Mouse (Mus musculus) large intestine, adult 2 months (tissue): Measurements from ENCODE around the gene Man2b1. TPM values are rescaled to one million over a fixed set of nuclear protein-coding genes. Genes with fewer than 3 reads are reported as not detected.
"Not testable (repeated sequence)": the region's sequence is repeated elsewhere in the genome, so short reads cannot be mapped to it uniquely, and the experiment has no call there.

Experiments
- DNase-seq: peaks from one replicate; pipeline ENCODE4 v3.0.0-alpha.2; 2012; ENCODE audit warnings: low read depth, low spot score
- whole genome bisulfite sequencing: fragments of 180-500 bp; shearing (Covaris S2); methylation state at CpG from one replicate; pipeline ENCODE4 v1.1.7; 2018; 5-methylcytosine and 5-hydroxymethylcytosine counted together
- polyA plus RNA-seq: library from polyadenylated mRNA; depleted of rRNA; stranded (reverse); fragments of >200 nt; gene quantifications from 2 replicates; pipeline ENCODE4 v1.2.3, GENCODE M21; 2012; rRNA removed

The Man2b1 gene
- polyA plus RNA-seq, 1 experiment: 37.4 TPM

GRCm38 (mm10) chr8:85115501-85115900 lies 32.4 kb downstream of the Man2b1 start:
- 84% methylated on average over 4 of the region's 4 CpGs for WGBS

GRCm38 (mm10) chr8:85116984-85117383 lies 33.9 kb downstream of the Man2b1 start:
- WGBS: 70% methylated on average over 7 of the region's 7 CpGs
- DNase-seq: no peak

More at GRCm38 (mm10) chr8:85115501-85115900, 32.4 kb downstream of the Man2b1 start:
- DNase-seq: no peak

- WGBS: 5% methylated on average over 37 of the region's 37 CpGs
- DNase-seq: peak; percentile 80
Measured at GRCm38 (mm10) chr8:85119052-85119981, 36.2 kb downstream of the Man2b1 start.

- 85% methylated on average over 5 of the region's 5 CpGs for WGBS
- DNase-seq: not testable (repeated sequence)
Measured at GRCm38 (mm10) chr8:85120251-85120650, 37.2 kb downstream of the Man2b1 start.

GRCm38 (mm10) chr8:85122995-85123394 lies 39.9 kb downstream of the Man2b1 start, which contains the start of gene Zfp791:
Gene Zfp791 (minus strand): TSS chr8:85123095.
- 72% methylated on average over 3 of the region's 3 CpGs for WGBS
- no peak for DNase-seq

- no peak for DNase-seq
- WGBS: 94% methylated on average over 8 of the region's 8 CpGs
Measured at GRCm38 (mm10) chr8:85123691-85124090, 40.6 kb downstream of the Man2b1 start.

GRCm38 (mm10) chr8:85132335-85132734 lies 49.3 kb downstream of the Man2b1 start:
- DNase-seq: no peak
- WGBS: 72% methylated on average over 1 of the region's 1 CpGs

GRCm38 (mm10) chr8:85135690-85136089 lies 52.6 kb downstream of the Man2b1 start:
- 85% methylated on average over 2 of the region's 2 CpGs for WGBS
- not testable (repeated sequence) for DNase-seq

- DNase-seq: no peak
- 93% methylated on average over 4 of the region's 4 CpGs for WGBS
Measured at GRCm38 (mm10) chr8:85142516-85142915, 59.4 kb downstream of the Man2b1 start.

Other genes starting within 250 kb of the Man2b1 start
- 49.3 and 65.9 TPM in 2 replicates for gene Rad23a, start 242.6 kb upstream of the Man2b1 start, polyA plus RNA-seq
- 402 and 404 TPM in 2 replicates for gene Calr, start 236.3 kb upstream of the Man2b1 start, polyA plus RNA-seq
- gene Farsa, start 226.3 kb upstream of the Man2b1 start, polyA plus RNA-seq: 50.9 and 54.2 TPM in 2 replicates
- 3.5 and 5.5 TPM in 2 replicates for gene Syce2, start 211.2 kb upstream of the Man2b1 start, polyA plus RNA-seq
- 38.6 and 64.2 TPM in 2 replicates for gene Gcdh, start 189.3 kb upstream of the Man2b1 start, polyA plus RNA-seq
- 0.38 and 0.43 TPM in 2 replicates for gene Klf1, start 181.3 kb upstream of the Man2b1 start, polyA plus RNA-seq
- 8.4 and 8.7 TPM in 2 replicates for gene Dnase2a, start 174.7 kb upstream of the Man2b1 start, polyA plus RNA-seq
- 0.36 and 0.49 TPM in 2 replicates for gene Mast1, start 145.9 kb upstream of the Man2b1 start, polyA plus RNA-seq
- gene Rtbdn, start 136.3 kb upstream of the Man2b1 start, polyA plus RNA-seq: not detected in 2 replicates
- gene Gm49661, start 113.8 kb upstream of the Man2b1 start, polyA plus RNA-seq: 1.2 and 1.4 TPM in 2 replicates
- gene Prdx2, start 113.7 kb upstream of the Man2b1 start, polyA plus RNA-seq: 183 and 200 TPM in 2 replicates
- gene Rnaseh2a, start 113.5 kb upstream of the Man2b1 start, polyA plus RNA-seq: 48.2 and 52.8 TPM in 2 replicates
- 80.2 and 118 TPM in 2 replicates for gene Junb, start 104.6 kb upstream of the Man2b1 start, polyA plus RNA-seq
- 33.8 and 49.0 TPM in 2 replicates for gene Hook2, start 92.7 kb upstream of the Man2b1 start, polyA plus RNA-seq
- gene Best2, start 68.7 kb upstream of the Man2b1 start, polyA plus RNA-seq: 0.33 TPM in 1 of 2 replicates, not detected in the other
- 142 and 146 TPM in 2 replicates for gene Asna1, start 58.0 kb upstream of the Man2b1 start, polyA plus RNA-seq
- 93.9 and 101 TPM in 2 replicates for gene Trir, start 56.4 kb upstream of the Man2b1 start, polyA plus RNA-seq
- gene Tnpo2, start 46.4 kb upstream of the Man2b1 start, polyA plus RNA-seq: 34.5 and 50.7 TPM in 2 replicates
- gene Fbxw9, start 23.2 kb upstream of the Man2b1 start, polyA plus RNA-seq: 33.9 and 40.8 TPM in 2 replicates
- 0.73 and 1.0 TPM in 2 replicates for gene Gm5741, start 15.3 kb upstream of the Man2b1 start, polyA plus RNA-seq
- gene Dhps, start 11.5 kb upstream of the Man2b1 start, polyA plus RNA-seq: 33.3 and 41.4 TPM in 2 replicates
- 121 and 139 TPM in 2 replicates for gene Wdr83os, start 2.5 kb upstream of the Man2b1 start, polyA plus RNA-seq
- gene Wdr83, start 2.0 kb upstream of the Man2b1 start, polyA plus RNA-seq: 29.4 and 33.9 TPM in 2 replicates
- 0.96 and 1.5 TPM in 2 replicates for gene Zfp791, start 39.8 kb downstream of the Man2b1 start, polyA plus RNA-seq
- not detected in 2 replicates for gene Cks1brt, start 68.7 kb downstream of the Man2b1 start, polyA plus RNA-seq
- not detected in 2 replicates for gene Olfr371, start 142.7 kb downstream of the Man2b1 start, polyA plus RNA-seq
- gene Orc6, start 216.4 kb downstream of the Man2b1 start, polyA plus RNA-seq: 8.2 and 11.3 TPM in 2 replicates
- 19.7 and 20.9 TPM in 2 replicates for gene Vps35, start 216.5 kb downstream of the Man2b1 start, polyA plus RNA-seq